Mouse (Mus musculus) cortical plate, adult 2 months (tissue): ENCODE results near the gene H2-Ab1.

Experiments
- CTCF ChIP-seq: fragments of 200-500 bp; IDR thresholded peaks from 2 replicates; pipeline ENCODE4 v1.5.1; 2011; ENCODE audit warnings: mild to moderate bottlenecking, control low read depth, low read length; ENCODE audit not compliant: insufficient read depth; ENCODE audit errors: extremely low read depth
- POLR2A ChIP-seq: fragments of 200-500 bp; IDR thresholded peaks from 2 replicates; pipeline ENCODE4 v1.6.1; 2011; ENCODE audit warnings: mild to moderate bottlenecking, low read length, control low read depth; ENCODE audit not compliant: insufficient read depth; ENCODE audit errors: extremely low read depth

- TF ChIP-seq POLR2A (no peak), CTCF (no peak)
These were observed 48.9 kb downstream of the H2-Ab1 start for GRCm38 (mm10) chr17:34306407-34306806.
